Mouse (Mus musculus) neural tube, embryonic 15.5 days (tissue): Measurements from ENCODE around the gene Cox7a2l. TPM values are rescaled to one million over a fixed set of nuclear protein-coding genes. Genes with fewer than 3 reads are reported as not detected.

Source experiments
- ATAC-seq: fragments of 200-750 bp; cut with Nextera tagmentation; 2 replicates; pipeline ENCODE4 v1.8.0; 2017; ENCODE audit warnings: mild to moderate bottlenecking, moderate TSS enrichment, moderate library complexity; ENCODE audit not compliant: low FRiP score
- H3K27ac ChIP-seq: fragments of 300-500 bp; sonication (generic); replicated peaks from 2 replicates; pipeline ENCODE4 v1.5.1; 2015; ENCODE audit warnings: mild to moderate bottlenecking, inconsistent platforms
- H3K27me3 ChIP-seq: fragments of 300-500 bp; sonication (generic); replicated peaks from 2 replicates; pipeline ENCODE4 v1.6.1; 2015; ENCODE audit warnings: inconsistent platforms
- H3K36me3 ChIP-seq: fragments of 300-500 bp; sonication (generic); 2 replicates; pipeline ENCODE4 v1.6.1; 2015; ENCODE audit warnings: inconsistent platforms
- H3K4me1 ChIP-seq: fragments of 300-500 bp; sonication (generic); 2 replicates; pipeline ENCODE4 v1.6.1; 2015; ENCODE audit warnings: inconsistent platforms
- H3K4me2 ChIP-seq: fragments of 300-500 bp; sonication (generic); 2 replicates; pipeline ENCODE4 v1.6.1; 2015; ENCODE audit warnings: inconsistent platforms, mild to moderate bottlenecking, moderate library complexity
- H3K4me3 ChIP-seq: fragments of 300-500 bp; sonication (generic); replicated peaks from 2 replicates; pipeline ENCODE4 v1.5.1; 2015; ENCODE audit warnings: mild to moderate bottlenecking, inconsistent platforms
- H3K9ac ChIP-seq: fragments of 300-500 bp; sonication (generic); replicated peaks from 2 replicates; pipeline ENCODE4 v1.6.1; 2015; ENCODE audit warnings: mild to moderate bottlenecking, inconsistent platforms
- H3K9me3 ChIP-seq: fragments of 300-500 bp; sonication (generic); replicated peaks from 2 replicates; pipeline ENCODE4 v1.6.1; 2016; ENCODE audit warnings: inconsistent platforms
- WGBS: fragments of 180-500 bp; shearing (Covaris S2); methylation state at CpG from one replicate; pipeline ENCODE4 v1.1.7; 2015; ENCODE audit warnings: mixed read lengths; 5-methylcytosine and 5-hydroxymethylcytosine counted together
- polyA plus RNA-seq: library from polyadenylated mRNA; unstranded; fragments of >200 nt; fragmentation: Nextera tagmentation; extraction: Ambion mirVana; gene quantifications from 2 replicates; pipeline ENCODE4 v1.2.1, GENCODE M21; 2015

Gene Cox7a2l
- polyA plus RNA-seq: 197 and 199 TPM in 2 replicates

DNA sequence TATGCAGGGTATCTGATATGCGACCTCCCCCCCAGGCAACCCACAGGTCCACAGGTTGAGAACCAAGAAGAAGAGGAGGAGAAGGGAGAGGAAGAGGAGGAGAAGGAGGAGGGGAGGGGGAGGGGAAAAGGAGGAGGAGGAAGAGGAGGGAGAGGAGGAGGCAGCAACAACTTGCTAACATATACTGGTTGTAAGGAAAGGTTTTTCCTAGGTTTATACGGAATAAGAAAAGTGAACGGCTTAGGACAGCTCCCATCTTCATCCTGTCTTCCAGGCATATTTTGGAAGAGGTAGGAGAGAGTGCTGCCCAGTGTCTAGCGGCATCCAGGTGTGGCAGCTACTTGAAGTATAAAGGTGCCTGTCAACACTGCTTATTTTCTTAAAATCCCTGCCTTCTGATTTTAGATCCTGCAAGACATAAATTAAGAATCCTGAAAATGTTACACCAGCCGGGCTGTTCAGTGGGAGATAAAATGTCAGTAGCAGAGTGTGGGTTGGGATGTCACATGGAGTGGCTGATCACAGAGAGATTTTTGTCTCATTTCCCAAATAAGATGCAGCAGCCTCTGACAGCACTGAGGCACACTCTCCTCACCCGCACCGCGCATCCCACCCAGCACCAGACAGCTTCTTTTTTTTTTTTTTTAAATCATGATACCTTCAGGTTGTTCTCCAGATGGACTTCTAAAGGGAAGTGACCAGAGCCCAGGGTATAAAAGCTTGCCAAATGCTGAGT is at the start of gene Cox7a2l:
Gene Cox7a2l, minus strand, starts transcription at position 51 of the 736 bp plus-strand sequence.
- WGBS: 92% methylated on average over 8 of the region's 8 CpGs
- H3K9me3 ChIP-seq: no peaks in the 10 kb centered on the region
- no peaks in the 10 kb centered on the region for H3K27me3 ChIP-seq
- H3K9ac ChIP-seq: no peak within 1 kb of the TSS
- H3K4me2 ChIP-seq: no peak within 1 kb of the TSS
- H3K4me3 ChIP-seq: no peak within 1 kb of the TSS
- no peak within 1 kb of the TSS for H3K27ac ChIP-seq
- peaks cover 18% of the 10 kb centered on the region for H3K4me1 ChIP-seq
- ATAC-seq: no peak
- no peaks in the 10 kb centered on the region for H3K36me3 ChIP-seq

DNA sequence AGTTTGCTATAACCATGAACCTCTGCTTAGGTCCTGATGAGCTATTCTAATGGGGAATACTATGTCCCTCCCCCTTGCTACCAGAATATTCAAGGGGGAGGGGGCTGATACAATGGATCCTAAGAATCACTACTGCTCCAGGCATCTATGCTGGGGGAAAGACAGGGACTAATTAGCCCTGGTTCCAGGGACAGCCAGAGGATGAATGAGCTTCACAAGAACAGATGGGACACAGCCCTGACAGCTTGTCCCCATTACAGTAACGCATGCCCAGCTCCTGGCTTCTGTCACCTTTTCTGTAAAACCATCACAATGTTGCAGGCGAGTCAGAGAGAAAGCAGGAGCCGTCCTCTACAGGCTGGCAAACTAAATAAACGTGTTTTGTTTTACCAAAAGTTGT is 48.4 kb upstream of the Cox7a2l start:
- 46% methylated on average over 4 of the region's 4 CpGs for WGBS
- Histone ChIP-seq H3K4me3 (no peak overlapping the region), H3K36me3 (no peaks in the 10 kb centered on the region), H3K27ac (no peak overlapping the region), H3K27me3 (no peaks in the 10 kb centered on the region), H3K9me3 (no peaks in the 10 kb centered on the region), H3K4me2 (no peak overlapping the region), H3K9ac (no peak overlapping the region), H3K4me1 (peaks cover 15% of the 10 kb centered on the region; the same call in 1 of the 2 replicates)
- ATAC-seq: no peak

DNA sequence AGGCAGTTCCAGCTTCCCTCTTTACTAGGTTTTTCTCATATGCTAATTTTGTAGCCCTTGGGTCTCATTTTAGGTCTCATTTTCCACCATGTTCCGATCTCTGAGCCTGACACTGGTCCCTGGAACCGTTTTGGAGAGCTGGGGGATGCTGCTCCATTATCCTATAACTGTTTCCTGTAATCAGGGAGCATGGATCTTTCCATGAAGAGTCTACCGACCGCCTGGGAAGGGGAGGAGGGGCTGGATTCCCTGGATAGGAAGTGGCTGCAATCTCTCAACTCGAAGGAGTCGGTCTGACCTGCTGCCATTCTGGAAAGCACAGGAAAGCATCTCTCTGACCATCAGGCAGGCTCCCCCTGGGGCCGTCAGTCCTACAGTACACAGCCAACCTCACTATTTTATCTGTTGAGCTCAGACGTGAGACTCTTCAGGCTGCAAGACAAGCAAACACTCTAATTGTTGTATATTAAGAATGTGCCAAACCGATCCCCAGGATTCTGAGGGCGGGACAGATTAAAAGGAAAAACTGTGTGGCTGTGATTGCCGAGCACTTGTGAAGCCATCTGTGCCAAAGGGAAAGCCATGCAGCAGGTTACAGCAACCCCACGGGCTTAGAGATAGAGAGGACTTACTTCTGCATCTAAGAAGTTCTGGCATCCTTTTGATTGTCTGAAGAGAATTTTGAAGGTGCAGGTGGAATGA is 47.1 kb upstream of the Cox7a2l start:
- Histone ChIP-seq H3K27ac (no peak overlapping the region), H3K27me3 (no peaks in the 10 kb centered on the region), H3K4me2 (0 out of 2 replicates have a peak overlapping the region, but pooled peaks have one; percentile 13), H3K9me3 (no peaks in the 10 kb centered on the region), H3K4me3 (no peak overlapping the region), H3K9ac (no peak overlapping the region), H3K4me1 (peaks cover 15% of the 10 kb centered on the region; the same call in 1 of the 2 replicates), H3K36me3 (no peaks in the 10 kb centered on the region)
- WGBS: 48% methylated on average over 12 of the region's 12 CpGs
- no peak for ATAC-seq

DNA sequence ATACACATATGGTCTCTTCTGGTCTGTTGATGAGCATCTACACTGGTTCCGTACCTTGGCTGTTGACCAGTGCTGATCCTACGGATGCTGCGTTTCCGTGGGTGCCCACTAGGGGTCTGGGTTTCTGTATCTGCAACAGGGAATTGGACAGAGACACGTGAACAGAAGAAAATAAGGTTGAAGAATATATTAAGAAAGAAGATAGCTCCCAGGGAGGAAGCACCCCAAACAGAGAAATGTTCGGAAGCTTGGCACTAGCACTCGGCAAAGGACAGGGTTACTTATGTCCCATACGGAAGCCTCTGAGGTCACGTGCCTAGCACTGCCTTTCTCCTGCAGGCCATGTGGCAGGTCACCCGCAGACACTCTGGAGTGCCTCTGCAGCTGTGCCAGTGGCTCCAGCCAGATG is 46.6 kb upstream of the Cox7a2l start:
- no peak overlapping the region for H3K9ac ChIP-seq
- H3K4me2 ChIP-seq: 0 out of 2 replicates have a peak overlapping the region, but pooled peaks have one; percentile 13
- 50% methylated on average over 10 of the region's 10 CpGs for WGBS
- H3K4me1 ChIP-seq: peaks cover 15% of the 10 kb centered on the region; the same call in 1 of the 2 replicates
- H3K9me3 ChIP-seq: no peaks in the 10 kb centered on the region
- no peaks in the 10 kb centered on the region for H3K27me3 ChIP-seq
- no peak overlapping the region for H3K27ac ChIP-seq
- H3K4me3 ChIP-seq: no peak overlapping the region
- ATAC-seq: no peak
- no peaks in the 10 kb centered on the region for H3K36me3 ChIP-seq

DNA sequence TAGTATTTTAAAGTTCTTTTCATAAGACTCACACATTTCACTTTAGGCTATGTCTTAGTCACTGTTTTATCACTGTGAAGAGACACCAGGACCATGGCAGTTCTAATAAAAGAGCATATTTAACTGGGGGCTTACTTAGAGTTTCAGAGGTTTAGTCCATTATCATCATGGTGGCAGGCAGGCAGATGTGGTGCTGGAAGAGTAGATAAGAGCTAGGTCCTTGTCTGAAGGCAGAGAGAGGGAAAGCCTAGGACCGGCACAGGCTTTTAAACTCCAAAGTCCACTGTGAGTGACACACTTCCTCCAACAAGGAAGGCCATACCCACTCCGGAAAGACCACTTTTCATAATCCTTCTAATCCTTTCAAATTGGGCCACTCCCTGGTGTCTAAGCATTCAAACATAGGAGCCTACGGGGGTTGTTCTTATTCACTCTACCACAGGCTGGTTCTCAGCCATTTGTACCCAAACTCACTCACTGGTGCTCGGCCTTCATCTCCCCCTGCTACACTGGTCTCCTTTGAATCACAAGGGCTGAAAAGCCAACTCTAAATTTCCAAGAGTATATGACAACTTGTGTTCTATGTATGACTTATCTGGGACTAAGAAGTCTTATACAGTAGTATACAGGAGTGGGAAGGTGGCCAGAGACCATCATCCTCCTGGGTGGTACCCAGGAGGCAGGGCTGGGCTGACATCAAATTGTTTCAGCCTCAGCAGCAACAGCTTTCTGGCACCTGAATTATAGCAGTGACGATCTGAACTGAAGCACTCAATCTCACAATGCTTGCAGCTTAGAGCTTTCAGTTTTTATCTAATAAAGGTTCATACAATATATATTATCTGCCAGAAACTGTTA is 45.3 kb upstream of the Cox7a2l start:
- peaks cover 15% of the 10 kb centered on the region; the same call in 1 of the 2 replicates for H3K4me1 ChIP-seq

DNA sequence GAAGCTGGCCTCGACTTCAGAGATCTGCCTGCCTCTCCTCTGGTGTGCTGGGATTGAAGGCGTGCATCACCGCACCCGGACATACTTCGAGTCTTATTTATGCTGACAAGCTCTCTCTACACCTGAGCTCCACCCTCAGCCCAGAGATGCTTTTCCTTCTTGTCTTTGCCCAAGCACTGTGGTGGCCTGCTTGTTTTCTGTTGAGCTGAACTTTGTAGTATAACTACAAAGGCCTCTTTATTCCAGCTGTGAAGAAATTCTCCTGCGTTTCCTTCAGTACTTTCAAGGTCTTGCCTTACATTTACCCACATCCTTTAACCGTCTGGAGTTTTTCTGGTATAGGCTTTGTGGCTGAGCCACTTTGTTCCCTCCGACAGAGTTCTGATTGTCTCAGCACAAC is 42.0 kb upstream of the Cox7a2l start:
- no peak for ATAC-seq
- Histone ChIP-seq H3K9ac (no peak overlapping the region), H3K36me3 (no peaks in the 10 kb centered on the region), H3K4me1 (peaks cover 6% of the 10 kb centered on the region; the same call in 1 of the 2 replicates), H3K9me3 (no peaks in the 10 kb centered on the region; the same call in 1 of the 2 replicates), H3K4me2 (no peak overlapping the region), H3K27ac (no peak overlapping the region; the same call in 1 of the 2 replicates), H3K27me3 (no peaks in the 10 kb centered on the region; the same call in 1 of the 2 replicates), H3K4me3 (no peak overlapping the region)
- 64% methylated on average over 8 of the region's 8 CpGs for WGBS

More for the DNA sequence above, 45.3 kb upstream of the Cox7a2l start:
- no peak for ATAC-seq
- no peaks in the 10 kb centered on the region for H3K9me3 ChIP-seq
- H3K27me3 ChIP-seq: no peaks in the 10 kb centered on the region; the same call in 1 of the 2 replicates
- no peak overlapping the region for H3K4me3 ChIP-seq
- no peak overlapping the region for H3K27ac ChIP-seq
- H3K4me2 ChIP-seq: no peak overlapping the region
- WGBS: 93% methylated on average over 5 of the region's 5 CpGs
- no peak overlapping the region for H3K9ac ChIP-seq
- no peaks in the 10 kb centered on the region for H3K36me3 ChIP-seq

DNA sequence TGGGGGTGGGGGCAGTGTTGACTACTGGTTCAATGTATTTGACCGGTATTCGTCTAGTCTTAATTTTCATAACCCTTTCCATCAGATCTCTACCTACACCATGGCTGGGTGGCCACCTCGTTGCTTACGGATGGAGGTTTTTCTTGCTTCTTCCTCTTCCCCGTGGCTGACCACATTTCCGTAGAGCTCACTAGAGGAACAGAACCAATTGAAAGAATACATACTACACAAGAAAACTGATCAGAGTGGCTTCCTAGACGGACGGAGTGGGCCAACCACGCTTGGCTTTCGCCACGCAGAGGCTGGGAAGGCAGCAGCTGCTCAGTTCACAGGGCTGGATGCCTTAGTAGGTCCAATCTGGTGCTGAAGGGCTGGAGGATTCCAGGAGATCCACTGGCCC is 38.7 kb upstream of the Cox7a2l start:
- H3K27ac ChIP-seq: no peak overlapping the region
- H3K4me2 ChIP-seq: no peak overlapping the region
- H3K27me3 ChIP-seq: no peaks in the 10 kb centered on the region; the same call in 1 of the 2 replicates
- H3K4me3 ChIP-seq: no peak overlapping the region
- H3K9ac ChIP-seq: no peak overlapping the region
- no peaks in the 10 kb centered on the region for H3K36me3 ChIP-seq
- no peaks in the 10 kb centered on the region; the same call in 1 of the 2 replicates for H3K9me3 ChIP-seq
- ATAC-seq: no peak
- H3K4me1 ChIP-seq: no peaks in the 10 kb centered on the region
- 93% methylated on average over 11 of the region's 11 CpGs for WGBS

DNA sequence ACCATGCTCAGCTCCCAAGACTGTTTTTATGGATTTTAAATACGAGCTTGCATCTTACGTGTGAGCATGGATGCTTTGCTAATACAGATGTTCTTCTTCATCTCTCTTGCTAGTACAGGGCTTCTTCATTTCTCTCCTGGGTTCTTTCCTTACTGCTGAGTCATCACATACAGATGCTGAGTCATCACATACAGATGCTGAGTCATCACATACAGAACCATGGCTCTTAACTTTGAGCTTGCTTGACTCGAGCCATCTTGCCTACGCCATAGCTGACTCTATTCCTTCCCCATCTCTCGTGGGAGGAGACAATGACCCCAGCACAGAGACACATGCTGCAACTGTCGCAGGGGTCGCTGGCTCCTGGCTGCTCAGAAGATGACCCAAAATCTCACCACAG is 37.9 kb upstream of the Cox7a2l start:
- no peaks in the 10 kb centered on the region; the same call in 1 of the 2 replicates for H3K9me3 ChIP-seq
- H3K4me3 ChIP-seq: no peak overlapping the region
- H3K36me3 ChIP-seq: no peaks in the 10 kb centered on the region
- WGBS: 90% methylated on average over 7 of the region's 7 CpGs
- no peaks in the 10 kb centered on the region; the same call in 1 of the 2 replicates for H3K27me3 ChIP-seq
- no peak for ATAC-seq
- no peak overlapping the region for H3K27ac ChIP-seq
- no peak overlapping the region for H3K4me2 ChIP-seq
- no peak overlapping the region for H3K9ac ChIP-seq
- H3K4me1 ChIP-seq: no peaks in the 10 kb centered on the region

DNA sequence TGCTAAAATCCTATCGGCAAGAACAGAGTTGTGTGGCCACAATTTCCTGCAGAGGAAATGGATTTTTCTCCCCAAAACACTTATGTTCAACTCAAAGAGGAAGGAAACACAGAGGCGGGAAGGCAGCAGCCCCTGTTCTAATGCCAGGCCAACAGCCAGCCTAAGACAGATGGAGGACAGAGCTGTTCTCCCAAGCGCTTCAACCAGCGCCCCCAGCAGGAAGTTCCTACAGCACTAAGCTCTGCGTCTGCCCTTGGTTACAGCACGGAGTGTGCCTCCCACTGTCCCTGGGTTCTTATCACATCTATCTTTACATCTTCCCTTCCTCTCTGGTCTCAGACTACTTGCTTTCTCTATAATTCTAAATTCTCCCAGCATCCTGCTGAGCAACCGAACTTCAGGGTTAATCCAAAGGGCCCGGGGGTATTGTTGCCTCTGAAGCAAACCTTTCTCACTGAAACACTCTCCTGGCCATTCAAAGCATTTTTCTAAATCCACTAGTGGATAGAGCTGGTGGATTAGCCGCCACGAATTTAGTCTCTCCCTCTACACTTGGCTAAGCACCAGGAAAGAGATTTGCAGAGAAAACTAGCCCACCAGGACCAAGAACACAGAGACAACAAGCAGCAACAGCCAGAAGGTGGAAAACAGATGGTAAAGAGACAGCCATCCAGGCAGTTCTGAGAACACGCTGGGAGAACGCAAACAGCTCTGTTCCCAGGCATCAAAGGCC is 31.5 kb upstream of the Cox7a2l start:
- 35% methylated on average over 12 of the region's 12 CpGs for WGBS
- Histone ChIP-seq H3K4me2 (no peak overlapping the region), H3K27me3 (peaks cover 7% of the 10 kb centered on the region; the same call in 1 of the 2 replicates), H3K27ac (peak overlapping the region; percentile 11; the same call in 1 of the 2 replicates), H3K9me3 (no peaks in the 10 kb centered on the region), H3K4me1 (peaks cover 32% of the 10 kb centered on the region), H3K36me3 (no peaks in the 10 kb centered on the region), H3K4me3 (no peak overlapping the region), H3K9ac (no peak overlapping the region)
- no peak for ATAC-seq

DNA sequence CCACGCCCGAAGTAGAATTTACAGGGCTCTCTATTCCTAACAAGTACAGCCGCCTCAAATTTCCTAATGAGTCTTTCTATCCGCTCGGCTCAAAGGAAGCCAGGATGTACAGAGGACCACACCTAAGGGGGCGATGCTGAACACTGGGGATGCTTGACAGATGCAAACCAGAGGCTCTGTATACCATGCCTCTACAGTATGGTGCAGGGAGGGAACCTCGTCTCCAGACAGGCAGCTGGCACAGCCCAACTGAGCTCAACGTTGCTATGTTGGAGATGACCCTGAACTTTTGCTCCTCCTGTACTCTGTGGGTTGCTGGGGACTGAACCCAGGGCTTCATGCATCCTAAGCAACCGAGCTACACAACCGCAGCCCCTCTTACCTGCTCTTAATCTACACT is 30.0 kb upstream of the Cox7a2l start:
- peaks cover 7% of the 10 kb centered on the region; the same call in 1 of the 2 replicates for H3K27me3 ChIP-seq
- H3K9ac ChIP-seq: no peak overlapping the region
- no peaks in the 10 kb centered on the region for H3K36me3 ChIP-seq
- WGBS: 46% methylated on average over 10 of the region's 10 CpGs
- H3K4me2 ChIP-seq: no peak overlapping the region
- H3K27ac ChIP-seq: no peak overlapping the region
- no peak overlapping the region for H3K4me3 ChIP-seq
- H3K9me3 ChIP-seq: no peaks in the 10 kb centered on the region
- peaks cover 32% of the 10 kb centered on the region for H3K4me1 ChIP-seq
- ATAC-seq: 0 out of 2 replicates have a peak, but pooled peaks have one; percentile 43
